Mouse (Mus musculus): ENCODE results near the gene Crybg2.

- TF ChIP-seq CTCF (IDR thresholded peaks at IDR 0.05; ENCODE audit: low read depth, low read length) = no peak
- TF ChIP-seq POLR2A (IDR thresholded peaks at IDR 0.05; ENCODE audit: extremely low read depth, insufficient read depth, low read length) = no peak
Observed at GRCm38 (mm10) chr4:134053538-134053937, 7.1 kb upstream of the Crybg2 start, which contains the start of gene Zfp683.
